Mouse (Mus musculus): ENCODE results near the gene Ms4a4a. TPM values are rescaled to one million over a fixed set of nuclear protein-coding genes. Genes with fewer than 3 reads are reported as not detected.

The Ms4a4a gene
- polyA plus RNA-seq, 2 experiments from 2014 or later, result 1.3 TPM; not detected in 1

DNA sequence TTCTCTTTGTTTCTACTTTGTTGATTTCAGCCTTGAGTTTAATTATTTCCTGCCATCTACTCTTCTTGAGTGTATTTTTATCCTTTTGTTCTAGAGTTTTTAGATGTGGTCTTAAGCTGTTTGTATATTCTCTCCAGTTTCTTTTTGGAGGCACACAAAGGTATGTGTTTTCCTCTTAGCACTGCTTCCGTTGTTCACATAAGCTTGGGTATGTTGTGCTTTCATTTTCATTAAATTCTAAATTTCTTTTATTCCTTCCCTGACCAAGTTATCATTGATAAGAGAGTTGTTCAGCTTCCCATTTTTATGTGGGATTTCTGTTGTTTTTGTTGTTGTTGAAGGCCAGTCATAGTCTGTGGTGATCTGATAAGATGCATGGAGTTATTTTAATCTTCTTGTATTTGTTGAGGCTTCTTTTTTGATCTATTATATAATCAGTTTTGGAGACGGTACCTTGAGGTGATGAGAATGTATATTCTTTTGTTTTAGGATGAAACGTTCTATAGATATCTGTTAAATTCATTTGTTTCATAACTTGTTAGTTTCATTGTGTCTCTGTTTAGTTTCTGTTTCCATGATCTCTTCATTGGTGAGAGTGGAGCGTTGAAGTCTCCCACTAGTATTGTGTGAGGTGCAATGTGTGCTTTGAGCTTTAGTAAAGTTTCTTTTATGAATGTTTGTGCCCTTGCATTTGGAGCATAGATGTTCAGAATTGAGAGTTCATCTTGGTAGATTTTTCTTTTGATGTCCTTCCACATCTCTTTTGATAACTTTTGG lies 59.9 kb downstream of the Ms4a4a start:
- no peak for ATAC-seq

Other genes with a start within 250 kb of the Ms4a4a start
- gene 1700017D01Rik, start 244.6 kb upstream of the Ms4a4a start, polyA plus RNA-seq (2017; shearing (Covaris generic)), result not detected
- gene 1700025F22Rik, start 210.2 kb upstream of the Ms4a4a start, polyA plus RNA-seq (2017; shearing (Covaris generic)), result not detected
- gene Ms4a13, start 178.8 kb upstream of the Ms4a4a start, polyA plus RNA-seq (2017; shearing (Covaris generic)), result not detected
- not detected for gene Ms4a12, start 143.1 kb upstream of the Ms4a4a start, polyA plus RNA-seq (2017; shearing (Covaris generic))
- 10 to 100 TPM in 1 of 2 experiments, under 1 TPM in 1; 0.89 to 16.6 TPM for gene Ms4a1, start 109.3 kb upstream of the Ms4a4a start, polyA plus RNA-seq (2017; shearing (Covaris generic))
- gene Ms4a5, start 91.7 kb upstream of the Ms4a4a start, polyA plus RNA-seq (2017; shearing (Covaris generic)), result not detected
- not detected for gene Ms4a14, start 61.1 kb upstream of the Ms4a4a start, polyA plus RNA-seq (2017; shearing (Covaris generic))
- gene Ms4a7, start 39.4 kb upstream of the Ms4a4a start, polyA plus RNA-seq (2017; shearing (Covaris generic)), result not detected
- 10 to 100 TPM; 51.6 to 56.7 TPM for gene Ms4a4c, start 29.2 kb downstream of the Ms4a4a start, polyA plus RNA-seq (2017; shearing (Covaris generic))
- 1,000 to 10,000 TPM; 2,094 to 2,461 TPM for gene Ms4a4b, start 68.0 kb downstream of the Ms4a4a start, polyA plus RNA-seq (2017; shearing (Covaris generic))
- gene Ms4a6c, start 93.8 kb downstream of the Ms4a4a start, polyA plus RNA-seq (2017; shearing (Covaris generic)), result 10 to 100 TPM; 12.5 to 13.3 TPM
- gene Gm8369, start 110.4 kb downstream of the Ms4a4a start, polyA plus RNA-seq (2017; shearing (Covaris generic)), result 100 to 1,000 TPM; 497 to 564 TPM
- gene Ms4a6b, start 141.0 kb downstream of the Ms4a4a start, polyA plus RNA-seq (2017; shearing (Covaris generic)), result 1,000 to 10,000 TPM; 1,243 to 1,295 TPM
- gene Ms4a4d, start 161.3 kb downstream of the Ms4a4a start, polyA plus RNA-seq (2017; shearing (Covaris generic)), result 1 to 10 TPM; 4.1 to 4.9 TPM
- 10 to 100 TPM; 14.3 to 14.9 TPM for gene Ms4a6d, start 229.3 kb downstream of the Ms4a4a start, polyA plus RNA-seq (2017; shearing (Covaris generic))
- not detected for gene Ms4a2, start 248.2 kb downstream of the Ms4a4a start, polyA plus RNA-seq (2017; shearing (Covaris generic))